Mouse (Mus musculus): ENCODE data around the gene Olfr476. TPM values are rescaled to one million over a fixed set of nuclear protein-coding genes. Genes with fewer than 3 reads are reported as not detected.
"Not testable (repeated sequence)": the region's sequence is repeated elsewhere in the genome, so short reads cannot be mapped to it uniquely, and the experiment has no call there.

The Olfr476 gene
- total RNA-seq (2022) = not detected

DNA sequence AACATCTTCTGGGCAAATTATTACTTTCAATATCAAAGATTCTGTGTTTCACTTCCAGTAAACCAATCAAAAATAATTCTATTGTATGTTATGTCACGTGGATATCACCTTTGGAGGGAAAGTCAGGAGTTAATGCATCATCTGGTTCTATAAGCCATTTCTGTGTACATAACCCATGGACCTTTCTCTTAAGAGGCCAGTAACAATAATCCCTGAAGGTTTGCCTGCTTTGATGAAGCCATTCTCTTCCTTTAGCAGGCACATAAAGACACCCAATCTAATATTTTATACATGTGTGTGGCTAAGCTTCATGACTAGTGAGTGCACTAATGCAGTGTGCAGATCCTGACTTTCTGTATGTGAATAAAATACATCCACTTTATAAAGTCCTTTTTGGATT is at the start of gene Olfr476:
Gene Olfr476 (plus strand): TSS at position 301 of the 400 bp plus-strand sequence.
- no peak for DNase-seq (ENCODE audit: low spot score)

DNA sequence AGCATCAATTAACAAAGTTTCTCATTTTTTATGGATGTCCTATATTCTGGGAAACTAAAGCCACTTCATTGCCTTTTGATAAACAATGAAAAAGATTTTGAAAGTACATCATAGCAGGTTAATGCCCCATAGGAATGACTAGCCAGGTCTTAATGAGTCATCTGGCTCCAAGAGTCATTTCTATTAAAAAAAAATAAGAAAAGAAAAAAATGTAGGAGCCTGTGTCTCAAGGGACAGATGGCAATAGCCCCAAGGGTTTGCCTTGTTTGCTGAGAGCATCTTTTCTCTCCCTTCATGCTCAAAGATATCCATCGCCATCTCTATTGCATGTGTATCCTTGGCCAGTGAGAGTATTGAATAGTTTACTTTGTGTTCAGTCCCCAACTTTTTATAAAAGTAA is 34.5 kb upstream of the Olfr476 start, which contains the start of gene Olfr473:
Gene Olfr473 (plus strand): TSS at position 301 of the 400 bp plus-strand sequence.
- DNase-seq (ENCODE audit: low spot score) = no peak

DNA sequence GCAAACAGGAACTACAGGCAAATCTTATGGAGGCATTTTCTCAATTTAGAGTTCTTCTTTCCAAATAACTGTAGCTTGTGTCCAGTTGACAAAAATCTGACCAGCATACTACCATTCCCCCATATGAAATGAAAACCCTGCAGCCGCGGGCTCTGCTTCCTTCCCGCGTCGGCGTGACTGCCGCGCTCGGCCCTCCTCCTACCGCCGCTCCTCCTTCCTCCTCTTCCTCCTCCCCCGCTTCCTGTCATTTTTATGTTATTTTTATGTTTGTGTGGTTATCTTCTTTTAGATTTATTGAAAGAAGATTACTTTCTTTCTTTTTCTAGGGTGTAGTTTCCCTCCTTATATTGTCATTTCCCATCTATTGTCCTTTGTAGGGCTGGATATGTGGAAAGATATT is 12.1 kb upstream of the Olfr476 start:
- not testable (repeated sequence) for DNase-seq (ENCODE audit: low spot score)

DNA sequence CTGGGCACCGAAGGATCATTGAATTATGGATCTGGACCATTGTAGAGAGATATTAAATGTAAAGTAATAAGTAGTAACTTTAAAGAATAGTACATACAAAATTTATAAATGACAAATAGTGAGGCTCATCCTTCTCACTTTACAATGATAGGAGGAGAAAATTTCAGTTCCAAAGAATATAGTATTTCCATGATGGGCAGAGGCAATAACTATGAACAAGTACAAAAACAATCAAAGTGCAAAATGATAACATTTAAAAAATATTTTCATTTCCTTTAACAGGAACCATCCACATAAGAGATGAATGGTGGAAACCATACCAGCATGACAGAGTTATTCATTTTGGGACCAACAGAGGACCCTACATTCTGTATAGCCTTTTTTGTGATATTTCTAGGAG is 10.3 kb upstream of the Olfr476 start, which contains the start of gene Olfr474:
Gene Olfr474 (plus strand): TSS at position 301 of the 400 bp plus-strand sequence.
- no peak for DNase-seq (ENCODE audit: low spot score)

DNA sequence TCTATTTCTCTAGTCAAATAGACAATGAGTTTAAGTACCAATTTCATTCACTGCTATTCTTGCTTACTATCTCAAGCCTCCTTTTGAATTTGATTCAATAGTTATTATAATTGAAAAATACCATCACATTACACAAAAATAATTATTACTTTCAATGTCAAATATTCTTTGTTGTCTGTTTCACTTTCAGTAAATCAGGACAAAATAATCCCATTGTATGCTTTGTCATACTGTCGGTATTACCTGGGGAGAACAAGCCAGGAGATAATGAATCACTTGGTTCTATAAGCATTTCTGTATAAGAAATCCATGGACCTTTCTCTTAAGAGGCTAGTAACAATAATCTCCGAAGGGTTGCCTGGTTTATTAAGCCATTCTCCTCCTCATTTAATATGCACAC is 21.8 kb downstream of the Olfr476 start, which contains the start of gene Olfr477:
Gene Olfr477 (plus strand): TSS at position 301 of the 400 bp plus-strand sequence.
- no peak for DNase-seq (ENCODE audit: low spot score)

DNA sequence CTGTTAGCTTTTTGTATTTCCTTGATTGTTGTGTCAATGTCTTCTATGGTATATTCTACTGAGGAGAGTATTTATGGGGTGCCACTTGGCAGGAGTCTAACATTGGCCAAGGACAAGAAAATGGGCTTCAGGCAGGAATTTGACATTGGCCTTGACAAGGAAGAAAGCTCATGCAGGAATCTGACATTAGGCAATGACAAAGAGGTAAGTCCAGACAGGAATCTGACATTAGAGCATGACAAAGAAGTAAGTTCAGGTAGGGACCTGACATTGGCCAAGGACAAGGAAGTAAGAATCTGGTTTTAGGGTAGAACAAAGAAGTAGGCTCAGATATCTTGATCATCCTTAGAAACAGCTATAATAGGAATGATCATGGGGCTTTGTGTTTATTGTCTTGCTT is 49.7 kb downstream of the Olfr476 start:
- DNase-seq (ENCODE audit: low spot score) = not testable (repeated sequence)

Other genes with a start within 250 kb of the Olfr476 start
- gene Cyb5r2, start 206.8 kb upstream of the Olfr476 start, total RNA-seq (2022) = under 1 TPM in 1 of 4 experiments, not detected in 3; 0.16 TPM
- not detected for gene Ovch2, start 163.6 kb upstream of the Olfr476 start, total RNA-seq (2022)
- gene Olfr467, start 152.5 kb upstream of the Olfr476 start, total RNA-seq (2022) = not detected
- not detected for gene Olfr469, start 139.3 kb upstream of the Olfr476 start, total RNA-seq (2022)
- not detected for gene Olfr470, start 117.3 kb upstream of the Olfr476 start, total RNA-seq (2022)
- not detected for gene Olfr472, start 66.9 kb upstream of the Olfr476 start, total RNA-seq (2022)
- gene Olfr473, start 34.4 kb upstream of the Olfr476 start, total RNA-seq (2022) = not detected
- not detected for gene Olfr474, start 10.2 kb upstream of the Olfr476 start, total RNA-seq (2022)
- under 1 TPM in 1 of 4 experiments, not detected in 3; 0.09 TPM for gene Olfr477, start 21.9 kb downstream of the Olfr476 start, total RNA-seq (2022)
- gene Olfr478, start 69.2 kb downstream of the Olfr476 start, total RNA-seq (2022) = not detected
- not detected for gene Olfr479, start 85.9 kb downstream of the Olfr476 start, total RNA-seq (2022)
- gene Olfr480, start 102.5 kb downstream of the Olfr476 start, total RNA-seq (2022) = not detected
- gene Olfr481, start 115.1 kb downstream of the Olfr476 start, total RNA-seq (2022) = not detected
- gene Olfr482, start 132.8 kb downstream of the Olfr476 start, total RNA-seq (2022) = under 1 TPM; 0.43 to 0.90 (median 0.77) TPM
- not detected for gene Olfr483, start 136.0 kb downstream of the Olfr476 start, total RNA-seq (2022)
- gene Olfr484, start 162.6 kb downstream of the Olfr476 start, total RNA-seq (2022) = not detected
- gene Olfr485, start 195.1 kb downstream of the Olfr476 start, total RNA-seq (2022) = not detected
- gene Olfr486, start 207.9 kb downstream of the Olfr476 start, total RNA-seq (2022) = not detected
- gene Olfr487, start 249.8 kb downstream of the Olfr476 start, total RNA-seq (2022) = not detected